Comparison of ENCODE assay signal across 12 mouse cellular contexts in the genomic region with DNA sequence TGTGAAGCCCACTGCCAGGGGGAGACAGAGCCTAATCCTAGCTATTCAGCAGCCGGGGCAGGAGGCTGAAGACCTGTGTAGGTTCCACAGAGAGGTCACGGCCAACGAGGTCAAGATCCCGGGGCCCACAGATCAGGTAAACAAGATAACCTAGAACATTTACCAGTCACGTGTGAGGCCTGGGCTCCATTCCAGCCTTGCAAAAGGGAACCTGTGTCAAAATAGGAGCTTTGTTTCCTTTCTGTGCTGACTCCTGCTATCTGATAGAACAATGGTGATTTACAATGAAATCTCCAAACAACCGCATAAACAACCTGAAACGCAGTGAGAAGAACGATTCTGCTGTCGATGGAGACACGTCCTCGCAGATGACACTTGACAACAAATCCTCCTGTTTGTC. TPM values are rescaled to one million over a fixed set of nuclear protein-coding genes. Genes with fewer than 3 reads are reported as not detected.
DNase-seq lines count a peak whose midpoint lies in the region; ATAC-seq and TF ChIP-seq lines count a peak whose summit lies in the region.
"Had no signal": no experiment of that assay in that cellular context is flagged by ENCODE, and none has a peak within 500 bp of the region (broad histone marks: within the 10 kb centered on the region; RNA-seq: fewer than 3 reads in every experiment).

No protein-coding gene starts in this region.

- no peaks in the 10 kb centered on the region for H3K9me3 ChIP-seq in liver, embryonic 12.5 days (replicated peaks)
- no peaks in the 10 kb centered on the region for H3K9me3 ChIP-seq in liver, postnatal 0 days (ENCODE audit: low read length)
- no peaks in the 10 kb centered on the region for H3K9me3 ChIP-seq in midbrain, embryonic 16.5 days (replicated peaks; ENCODE audit: control insufficient read depth, low read length, poor library complexity, severe bottlenecking)
- no peaks in the 10 kb centered on the region for H3K9me3 ChIP-seq in hindbrain, embryonic 16.5 days (ENCODE audit: control insufficient read depth, low read length)
- H3K9me3 ChIP-seq: heart, embryonic 13.5 days had no signal

- H3K4me3 ChIP-seq in liver, embryonic 12.5 days = no peak overlapping the region
- H3K4me3 ChIP-seq in liver, postnatal 0 days (ENCODE audit: low read depth, low read length) = no peak overlapping the region
- H3K4me3 ChIP-seq in midbrain, embryonic 16.5 days (ENCODE audit: low read depth, low read length) = no peak overlapping the region
- no peak overlapping the region for H3K4me3 ChIP-seq in hindbrain, embryonic 16.5 days (ENCODE audit: low read length)
- H3K4me3 ChIP-seq: heart, embryonic 13.5 days; myocyte had no signal

- DNase-seq in liver = peak; percentile 42
- DNase-seq in liver, postnatal 0 days = peak; percentile 78
- peak; percentile 33 for DNase-seq in testis, postnatal 14 days (ENCODE audit: low spot score)
- DNase-seq in spleen, postnatal 36 days (ENCODE audit: low spot score in 2 of 2) = no peak

- no peak overlapping the region for H3K27ac ChIP-seq in liver, embryonic 12.5 days
- H3K27ac ChIP-seq in liver, postnatal 0 days (ENCODE audit: low read depth) = peak overlapping the region; percentile 80
- no peak overlapping the region for H3K27ac ChIP-seq in midbrain, embryonic 16.5 days (ENCODE audit: low read length)
- no peak overlapping the region for H3K27ac ChIP-seq in hindbrain, embryonic 16.5 days (ENCODE audit: low read depth, low read length)
- H3K27ac ChIP-seq: heart, embryonic 13.5 days had no signal

- H3K27me3 ChIP-seq in liver, embryonic 12.5 days (replicated peaks) = peaks cover 17% of the 10 kb centered on the region; the same call in 1 of the 2 replicates
- H3K27me3 ChIP-seq in liver, postnatal 0 days (ENCODE audit: insufficient read depth, low read length) = no peaks in the 10 kb centered on the region
- H3K27me3 ChIP-seq in midbrain, embryonic 16.5 days (ENCODE audit: control insufficient read depth, insufficient read depth, low read depth, low read length) = no peaks in the 10 kb centered on the region
- H3K27me3 ChIP-seq in hindbrain, embryonic 16.5 days (replicated peaks; ENCODE audit: control insufficient read depth, insufficient read depth, low read length) = no peaks in the 10 kb centered on the region

- no peaks in the 10 kb centered on the region for H3K36me3 ChIP-seq in liver, embryonic 12.5 days
- no peaks in the 10 kb centered on the region for H3K36me3 ChIP-seq in liver, postnatal 0 days (replicated peaks; ENCODE audit: insufficient read depth, low read length)
- H3K36me3 ChIP-seq in midbrain, embryonic 16.5 days (ENCODE audit: control insufficient read depth, insufficient read depth, low read length) = no peaks in the 10 kb centered on the region
- H3K36me3 ChIP-seq in hindbrain, embryonic 16.5 days (ENCODE audit: control insufficient read depth, insufficient read depth, low read length) = no peaks in the 10 kb centered on the region
- H3K36me3 ChIP-seq: heart, embryonic 13.5 days had no signal

- ATAC-seq in liver, embryonic 12.5 days = no peak
- ATAC-seq in hematopoietic stem cell, adult 5-6 weeks (replicated peaks in 1 of 2; ENCODE audit: insufficient read depth in 1 of 2, low FRiP score in 2 of 2, low TSS enrichment in 1 of 2, low read depth in 1 of 2, poor library complexity in 2 of 2, severe bottlenecking in 2 of 2) = peak; percentile 17 to 44; a peak in 1 of 4 replicates
- peak; percentile 79 for ATAC-seq in liver, postnatal 0 days
- ATAC-seq in midbrain, embryonic 16.5 days = no peak
- no peak for ATAC-seq in hindbrain, embryonic 16.5 days
- ATAC-seq: CD4-positive, CD25-positive, alpha-beta regulatory T cell, adult 4 months had no signal

- WGBS in liver, embryonic 12.5 days (ENCODE audit: insufficient replicate concordance) = 68% methylated on average over 11 of the region's 11 CpGs
- 51% methylated on average over 11 of the region's 11 CpGs for WGBS in liver, postnatal 0 days (ENCODE audit: insufficient replicate concordance)
- WGBS in midbrain, embryonic 16.5 days = 66% methylated on average over 11 of the region's 11 CpGs
- 74% methylated on average over 11 of the region's 11 CpGs for WGBS in hindbrain, embryonic 16.5 days

- no peaks in the 10 kb centered on the region for H3K4me1 ChIP-seq in liver, embryonic 12.5 days
- no peaks in the 10 kb centered on the region for H3K4me1 ChIP-seq in liver, postnatal 0 days (ENCODE audit: insufficient read depth)
- H3K4me1 ChIP-seq in midbrain, embryonic 16.5 days (ENCODE audit: control insufficient read depth, insufficient read depth, low read length) = no peaks in the 10 kb centered on the region
- H3K4me1 ChIP-seq in hindbrain, embryonic 16.5 days (ENCODE audit: control insufficient read depth, insufficient read depth, low read depth, low read length) = no peaks in the 10 kb centered on the region

- peak; percentile 46 for TF ChIP-seq EP300 in liver, postnatal 0 days (IDR thresholded peaks at IDR 0.05; ENCODE audit: low read depth)

- H3K4me2 ChIP-seq in liver, embryonic 12.5 days = no peak overlapping the region
- H3K4me2 ChIP-seq in liver, postnatal 0 days (ENCODE audit: low read depth, low read length) = peak overlapping the region; percentile 64; the same call in 1 of the 2 replicates
- no peak overlapping the region for H3K4me2 ChIP-seq in midbrain, embryonic 16.5 days (ENCODE audit: low read length)
- no peak overlapping the region for H3K4me2 ChIP-seq in hindbrain, embryonic 16.5 days (ENCODE audit: low read length)
- H3K4me2 ChIP-seq: heart, embryonic 13.5 days had no signal

- H3K9ac ChIP-seq in liver, embryonic 12.5 days = no peak overlapping the region
- H3K9ac ChIP-seq in liver, postnatal 0 days (replicated peaks) = no peak overlapping the region; the same call in 1 of the 2 replicates
- H3K9ac ChIP-seq in midbrain, embryonic 16.5 days (ENCODE audit: low read depth, low read length) = no peak overlapping the region
- H3K9ac ChIP-seq in hindbrain, embryonic 16.5 days (ENCODE audit: low read depth, low read length) = no peak overlapping the region
- H3K9ac ChIP-seq: heart, embryonic 13.5 days had no signal

- no peak for TF ChIP-seq CTCF in liver, postnatal 0 days (IDR thresholded peaks at IDR 0.05; ENCODE audit: low read depth)

RNA-seq across cellular contexts. Expression of gene Pbld1, which starts 0.4 kb away (rescaled TPM):
- 1.7 and 2.2 TPM in 2 replicates for polyA plus RNA-seq in liver, embryonic 12.5 days (2016; fragmentation: Nextera tagmentation; extraction: Ambion mirVana)
- total RNA-seq in hematopoietic stem cell, adult 5-6 weeks (2017) = 2.4 and 3.6 TPM in 2 replicates
- 66.9 and 67.6 TPM in 2 replicates for polyA plus RNA-seq in liver, postnatal 0 days (2015; fragmentation: Nextera tagmentation; extraction: Ambion mirVana)
- 0.50 TPM in 2 replicates for polyA plus RNA-seq in midbrain, embryonic 16.5 days (2015; fragmentation: Nextera tagmentation; extraction: Ambion mirVana)
- polyA plus RNA-seq in hindbrain, embryonic 16.5 days (2015; fragmentation: Nextera tagmentation; extraction: Ambion mirVana) = 0.44 and 0.75 TPM in 2 replicates

RNA-seq across cellular contexts. Expression of gene Pbld2, which starts 36.3 kb away (rescaled TPM):
- 1.2 and 1.4 TPM in 2 replicates for polyA plus RNA-seq in liver, embryonic 12.5 days (2016; fragmentation: Nextera tagmentation; extraction: Ambion mirVana)
- 0.19 and 3.2 TPM in 2 replicates for total RNA-seq in hematopoietic stem cell, adult 5-6 weeks (2017)
- polyA plus RNA-seq in liver, postnatal 0 days (2015; fragmentation: Nextera tagmentation; extraction: Ambion mirVana) = 15.0 and 17.3 TPM in 2 replicates
- 0.77 and 0.80 TPM in 2 replicates for polyA plus RNA-seq in midbrain, embryonic 16.5 days (2015; fragmentation: Nextera tagmentation; extraction: Ambion mirVana)
- polyA plus RNA-seq in hindbrain, embryonic 16.5 days (2015; fragmentation: Nextera tagmentation; extraction: Ambion mirVana) = 0.68 and 0.94 TPM in 2 replicates

RNA-seq across cellular contexts. Expression of gene Hnrnph3, which starts 36.4 kb away (rescaled TPM):
- 37.0 and 43.2 TPM in 2 replicates for polyA plus RNA-seq in liver, embryonic 12.5 days (2016; fragmentation: Nextera tagmentation; extraction: Ambion mirVana)
- 77.9 and 95.4 TPM in 2 replicates for total RNA-seq in hematopoietic stem cell, adult 5-6 weeks (2017)
- polyA plus RNA-seq in liver, postnatal 0 days (2015; fragmentation: Nextera tagmentation; extraction: Ambion mirVana) = 12.1 and 12.4 TPM in 2 replicates
- polyA plus RNA-seq in midbrain, embryonic 16.5 days (2015; fragmentation: Nextera tagmentation; extraction: Ambion mirVana) = 140 and 167 TPM in 2 replicates
- 114 and 121 TPM in 2 replicates for polyA plus RNA-seq in hindbrain, embryonic 16.5 days (2015; fragmentation: Nextera tagmentation; extraction: Ambion mirVana)

RNA-seq across cellular contexts. Expression of gene Atoh7, which starts 39.0 kb away (rescaled TPM):
- not detected in 2 replicates for polyA plus RNA-seq in liver, embryonic 12.5 days (2016; fragmentation: Nextera tagmentation; extraction: Ambion mirVana)
- not detected in 2 replicates for total RNA-seq in hematopoietic stem cell, adult 5-6 weeks (2017)
- polyA plus RNA-seq in liver, postnatal 0 days (2015; fragmentation: Nextera tagmentation; extraction: Ambion mirVana) = 0.08 and 0.61 TPM in 2 replicates
- 2.3 and 2.6 TPM in 2 replicates for polyA plus RNA-seq in midbrain, embryonic 16.5 days (2015; fragmentation: Nextera tagmentation; extraction: Ambion mirVana)
- 3.0 TPM in 2 replicates for polyA plus RNA-seq in hindbrain, embryonic 16.5 days (2015; fragmentation: Nextera tagmentation; extraction: Ambion mirVana)
- polyA plus RNA-seq: CD4-positive, CD25-positive, alpha-beta regulatory T cell, adult 4 months; heart, embryonic 13.5 days; myocyte; spleen, adult 2 months had no signal

Comparison
In these comparisons a context has a peak if more than half of its experiments do, and no peak if none do; other contexts are left out.
1. ATAC-seq: peak in hematopoietic stem cell, adult 5-6 weeks (2 of 2) and liver, postnatal 0 days (single experiment); none in liver, embryonic 12.5 days (single experiment), midbrain, embryonic 16.5 days (single experiment) and hindbrain, embryonic 16.5 days (single experiment).
2. RNA of gene Pbld1, which starts 0.4 kb away (polyA plus RNA-seq): 66.9 to 67.6 TPM in liver, postnatal 0 days; 1.7 to 2.2 TPM in liver, embryonic 12.5 days, 0.44 to 0.75 TPM in hindbrain, embryonic 16.5 days and 0.50 TPM in midbrain, embryonic 16.5 days; every median in the first group is over 10 times any median in the second.
3. DNase-seq: peak in liver (single experiment), liver, postnatal 0 days (single experiment) and testis, postnatal 14 days (single experiment); none in spleen, postnatal 36 days (0 of 2).